Mouse (Mus musculus) testis, postnatal 10 days (tissue): ENCODE measurements around the gene Maml3.

Source experiments
- DNase-seq: peaks from one replicate; pipeline ENCODE4 v3.0.0; 2021; ENCODE audit warnings: low spot score

The Maml3 gene

GRCm38 (mm10) chr3:51871346-51871745 is 233.5 kb downstream of the Maml3 start:
- no peak for DNase-seq

- DNase-seq, result no peak
Measured at GRCm38 (mm10) chr3:51869980-51870379, 234.9 kb downstream of the Maml3 start.

GRCm38 (mm10) chr3:51868857-51869256 is 236.0 kb downstream of the Maml3 start:
- DNase-seq, result no peak

- DNase-seq, result no peak
Measured at GRCm38 (mm10) chr3:51866446-51866845, 238.4 kb downstream of the Maml3 start.

- no peak for DNase-seq
Measured at GRCm38 (mm10) chr3:51861631-51862030, 243.2 kb downstream of the Maml3 start.

- DNase-seq, result no peak
Measured at GRCm38 (mm10) chr3:51860458-51860857, 244.4 kb downstream of the Maml3 start.

- DNase-seq, result no peak
Measured at GRCm38 (mm10) chr3:51859208-51859607, 245.7 kb downstream of the Maml3 start.

- no peak for DNase-seq
Measured at GRCm38 (mm10) chr3:51854152-51854551, 250.7 kb downstream of the Maml3 start.

- no peak for DNase-seq
Measured at GRCm38 (mm10) chr3:51853610-51854009, 251.3 kb downstream of the Maml3 start.

GRCm38 (mm10) chr3:51852692-51853091 is 252.2 kb downstream of the Maml3 start:
- DNase-seq, result no peak

GRCm38 (mm10) chr3:51851596-51851995 is 253.3 kb downstream of the Maml3 start:
- no peak for DNase-seq

GRCm38 (mm10) chr3:51849462-51849861 is 255.4 kb downstream of the Maml3 start:
- no peak for DNase-seq

GRCm38 (mm10) chr3:51847262-51847661 is 257.6 kb downstream of the Maml3 start:
- no peak for DNase-seq

- DNase-seq, result no peak
Measured at GRCm38 (mm10) chr3:51844255-51844654, 260.6 kb downstream of the Maml3 start.

- DNase-seq, result no peak
Measured at GRCm38 (mm10) chr3:51842140-51842539, 262.7 kb downstream of the Maml3 start.

- no peak for DNase-seq
Measured at GRCm38 (mm10) chr3:51841598-51841997, 263.3 kb downstream of the Maml3 start.

GRCm38 (mm10) chr3:51841177-51841576 is 263.7 kb downstream of the Maml3 start:
- no peak for DNase-seq

- DNase-seq, result no peak
Measured at GRCm38 (mm10) chr3:51840095-51840805, 264.6 kb downstream of the Maml3 start.

- DNase-seq, result no peak
Measured at GRCm38 (mm10) chr3:51839353-51839715, 265.5 kb downstream of the Maml3 start.

- no peak for DNase-seq
Measured at GRCm38 (mm10) chr3:51838696-51839352, 266.1 kb downstream of the Maml3 start.

GRCm38 (mm10) chr3:51832985-51833384 is 271.9 kb downstream of the Maml3 start:
- DNase-seq, result no peak

- no peak for DNase-seq
Measured at GRCm38 (mm10) chr3:51830821-51831429, 274.0 kb downstream of the Maml3 start.

- DNase-seq, result no peak
Measured at GRCm38 (mm10) chr3:51825530-51825929, 279.3 kb downstream of the Maml3 start.
